Mouse (Mus musculus) retina, postnatal 7 days (tissue): ENCODE data around the gene Rpl37.
"Not testable (repeated sequence)": the region's sequence is repeated elsewhere in the genome, so short reads cannot be mapped to it uniquely, and the experiment has no call there.

Experiments used
- DNase-seq: peaks from one replicate; pipeline ENCODE4 v3.0.0-alpha.2; 2012; ENCODE audit warnings: low read depth, low spot score

Rpl37 gene

GRCm38 (mm10) chr15:5121535-5122313, 5.3 kb downstream of the Rpl37 start:
- no peak for DNase-seq

- DNase-seq, result no peak
Observed at GRCm38 (mm10) chr15:5126456-5126855, 10.0 kb downstream of the Rpl37 start.

GRCm38 (mm10) chr15:5127487-5127886, 11.0 kb downstream of the Rpl37 start:
- DNase-seq, result no peak

GRCm38 (mm10) chr15:5128176-5128940, 11.9 kb downstream of the Rpl37 start:
- no peak for DNase-seq

- DNase-seq, result no peak
Observed at GRCm38 (mm10) chr15:5129111-5129805, 12.8 kb downstream of the Rpl37 start.

- not testable (repeated sequence) for DNase-seq
Observed at GRCm38 (mm10) chr15:5130887-5131668, 14.6 kb downstream of the Rpl37 start.

- DNase-seq, result no peak
Observed at GRCm38 (mm10) chr15:5133301-5133700, 16.9 kb downstream of the Rpl37 start.

- DNase-seq, result no peak
Observed at GRCm38 (mm10) chr15:5134179-5134578, 17.7 kb downstream of the Rpl37 start.

GRCm38 (mm10) chr15:5134945-5135483, 18.6 kb downstream of the Rpl37 start:
- no peak for DNase-seq

GRCm38 (mm10) chr15:5138021-5138856, 21.8 kb downstream of the Rpl37 start:
- DNase-seq, result no peak

- no peak for DNase-seq
Observed at GRCm38 (mm10) chr15:5139366-5139765, 22.9 kb downstream of the Rpl37 start.

GRCm38 (mm10) chr15:5139863-5140262, 23.4 kb downstream of the Rpl37 start:
- no peak for DNase-seq

- DNase-seq, result no peak
Observed at GRCm38 (mm10) chr15:5140357-5140756, 23.9 kb downstream of the Rpl37 start.

- DNase-seq, result no peak
Observed at GRCm38 (mm10) chr15:5142047-5142446, 25.6 kb downstream of the Rpl37 start.

GRCm38 (mm10) chr15:5142714-5143113, 26.3 kb downstream of the Rpl37 start:
- DNase-seq, result no peak

GRCm38 (mm10) chr15:5143361-5144020, 27.0 kb downstream of the Rpl37 start, which contains the start of gene Prkaa1:
Gene Prkaa1 (plus strand): TSS chr15:5143861.
- peak; percentile 73 for DNase-seq

- no peak for DNase-seq
Observed at GRCm38 (mm10) chr15:5144021-5144778, 27.8 kb downstream of the Rpl37 start.

- DNase-seq, result no peak
Observed at GRCm38 (mm10) chr15:5145196-5145945, 28.9 kb downstream of the Rpl37 start.
